Mouse (Mus musculus) neural tube, embryonic 14.5 days (tissue): Measurements from ENCODE around the gene Zc3hav1l. TPM values are rescaled to one million over a fixed set of nuclear protein-coding genes. Genes with fewer than 3 reads are reported as not detected.

Source experiments
- ATAC-seq: fragments of 200-750 bp; cut with Nextera tagmentation; 2 replicates; pipeline ENCODE4 v1.8.0; 2017; ENCODE audit warnings: low read depth, mild to moderate bottlenecking, moderate TSS enrichment, moderate library complexity
- H3K27ac ChIP-seq: fragments of 300-500 bp; sonication (generic); 2 replicates; pipeline ENCODE4 v1.5.1; 2014; ENCODE audit warnings: low read depth, mild to moderate bottlenecking, control low read depth, low read length, moderate library complexity, mixed read lengths
- H3K27me3 ChIP-seq: fragments of 300-500 bp; sonication (generic); 2 replicates; pipeline ENCODE4 v1.6.1; 2014; ENCODE audit warnings: low read length; ENCODE audit not compliant: control insufficient read depth, insufficient read depth
- H3K36me3 ChIP-seq: fragments of 300-500 bp; sonication (generic); 2 replicates; pipeline ENCODE4 v1.6.1; 2014; ENCODE audit warnings: low read length, mixed read lengths; ENCODE audit not compliant: control insufficient read depth, insufficient read depth
- H3K4me1 ChIP-seq: fragments of 300-500 bp; sonication (generic); 2 replicates; pipeline ENCODE4 v1.6.1; 2014; ENCODE audit warnings: low read length; ENCODE audit not compliant: control insufficient read depth, insufficient read depth
- H3K4me2 ChIP-seq: fragments of 300-500 bp; sonication (generic); 2 replicates; pipeline ENCODE4 v1.6.1; 2014; ENCODE audit warnings: mild to moderate bottlenecking, low read depth, low read length, control low read depth
- H3K4me3 ChIP-seq: fragments of 300-500 bp; sonication (generic); 2 replicates; pipeline ENCODE4 v1.5.1; 2014; ENCODE audit warnings: low read depth, low read length, control low read depth, mixed read lengths
- H3K9ac ChIP-seq: fragments of 300-500 bp; sonication (generic); replicated peaks from 2 replicates; pipeline ENCODE4 v1.6.1; 2014; ENCODE audit warnings: low read depth, mild to moderate bottlenecking, control low read depth, low read length, mixed read lengths
- H3K9me3 ChIP-seq: fragments of 300-500 bp; sonication (generic); 2 replicates; pipeline ENCODE4 v1.6.1; 2016; ENCODE audit warnings: low read length; ENCODE audit not compliant: control insufficient read depth
- WGBS: fragments of 180-500 bp; shearing (Covaris S2); extraction: QIAGEN DNeasy Blood & Tissue Kit; methylation state at CpG from one replicate; pipeline ENCODE4 v1.1.7; 2014; 5-methylcytosine and 5-hydroxymethylcytosine counted together
- polyA plus RNA-seq: library from polyadenylated mRNA; unstranded; fragments of >200 nt; fragmentation: Nextera tagmentation; extraction: Ambion mirVana; gene quantifications from 2 replicates; pipeline ENCODE4 v1.2.1, GENCODE M21; 2014

Zc3hav1l gene
- polyA plus RNA-seq, 1 experiment from 2014 or later = 7.6 TPM

- peak within 1 kb of the TSS; percentile 91 for H3K4me2 ChIP-seq
- H3K27me3 ChIP-seq = no peaks in the 10 kb centered on the region
- peak within 1 kb of the TSS; percentile 96 for H3K9ac ChIP-seq
- under 1% methylated on average over 81 of the region's 118 CpGs for WGBS
- no peaks in the 10 kb centered on the region for H3K36me3 ChIP-seq
- peaks cover 22% of the 10 kb centered on the region for H3K4me1 ChIP-seq
- peak; percentile 94 for ATAC-seq
- peak within 1 kb of the TSS; percentile 97 for H3K27ac ChIP-seq
- peak within 1 kb of the TSS; percentile 88 for H3K4me3 ChIP-seq
- H3K9me3 ChIP-seq = no peaks in the 10 kb centered on the region
Measured at GRCm38 (mm10) chr6:38253736-38254641, 45.1 kb downstream of the Zc3hav1l start, which contains the start of gene D630045J12Rik. TSS of gene D630045J12Rik (minus strand) at chr6:38254009.

- H3K27ac ChIP-seq = peak overlapping the region; percentile 97
- 2% methylated on average over 19 of the region's 19 CpGs for WGBS
- peak overlapping the region; percentile 96 for H3K9ac ChIP-seq
- ATAC-seq = peak; percentile 35
- no peaks in the 10 kb centered on the region for H3K9me3 ChIP-seq
- peak overlapping the region; percentile 88 for H3K4me3 ChIP-seq
- no peaks in the 10 kb centered on the region for H3K27me3 ChIP-seq
- H3K4me1 ChIP-seq = peaks cover 27% of the 10 kb centered on the region
- no peaks in the 10 kb centered on the region for H3K36me3 ChIP-seq
- H3K4me2 ChIP-seq = peak overlapping the region; percentile 91
Measured at GRCm38 (mm10) chr6:38252766-38253735, 46.0 kb downstream of the Zc3hav1l start.

- H3K4me1 ChIP-seq = peaks cover 29% of the 10 kb centered on the region
- WGBS = 63% methylated on average over 10 of the region's 10 CpGs
- H3K36me3 ChIP-seq = no peaks in the 10 kb centered on the region
- no peaks in the 10 kb centered on the region for H3K27me3 ChIP-seq
- peak overlapping the region; percentile 88 for H3K4me3 ChIP-seq
- peak overlapping the region; percentile 91 for H3K4me2 ChIP-seq
- H3K27ac ChIP-seq = peak overlapping the region; percentile 97
- ATAC-seq = no peak
- no peaks in the 10 kb centered on the region for H3K9me3 ChIP-seq
- H3K9ac ChIP-seq = peak overlapping the region; percentile 96
Measured at GRCm38 (mm10) chr6:38252139-38252538, 46.9 kb downstream of the Zc3hav1l start.

GRCm38 (mm10) chr6:38251464-38251863 lies 47.6 kb downstream of the Zc3hav1l start:
- peak overlapping the region; percentile 91 for H3K4me2 ChIP-seq
- no peaks in the 10 kb centered on the region for H3K9me3 ChIP-seq
- H3K27ac ChIP-seq = no peak overlapping the region
- H3K36me3 ChIP-seq = no peaks in the 10 kb centered on the region
- 61% methylated on average over 4 of the region's 4 CpGs for WGBS
- H3K9ac ChIP-seq = no peak overlapping the region
- peak overlapping the region; percentile 88; the same call in 1 of the 2 replicates for H3K4me3 ChIP-seq
- H3K27me3 ChIP-seq = no peaks in the 10 kb centered on the region
- ATAC-seq = no peak
- peaks cover 29% of the 10 kb centered on the region for H3K4me1 ChIP-seq

- Histone ChIP-seq H3K27me3 (no peaks in the 10 kb centered on the region), H3K4me1 (peaks cover 31% of the 10 kb centered on the region), H3K4me3 (no peak overlapping the region), H3K4me2 (no peak overlapping the region), H3K9me3 (no peaks in the 10 kb centered on the region), H3K36me3 (no peaks in the 10 kb centered on the region), H3K27ac (no peak overlapping the region), H3K9ac (no peak overlapping the region)
- WGBS = 85% methylated on average over 4 of the region's 4 CpGs
- no peak for ATAC-seq
Measured at GRCm38 (mm10) chr6:38247362-38247761, 51.7 kb downstream of the Zc3hav1l start.

- Histone ChIP-seq H3K27me3 (no peaks in the 10 kb centered on the region), H3K4me3 (no peak overlapping the region), H3K4me2 (no peak overlapping the region), H3K36me3 (no peaks in the 10 kb centered on the region), H3K9ac (no peak overlapping the region), H3K9me3 (no peaks in the 10 kb centered on the region), H3K27ac (no peak overlapping the region), H3K4me1 (peaks cover 22% of the 10 kb centered on the region; the same call in 1 of the 2 replicates)
- no peak for ATAC-seq
- WGBS = 89% methylated on average over 3 of the region's 3 CpGs
Measured at GRCm38 (mm10) chr6:38244806-38245205, 54.3 kb downstream of the Zc3hav1l start.

- Histone ChIP-seq H3K4me2 (no peak overlapping the region), H3K36me3 (no peaks in the 10 kb centered on the region), H3K9ac (no peak overlapping the region), H3K27ac (no peak overlapping the region), H3K4me3 (no peak overlapping the region), H3K27me3 (no peaks in the 10 kb centered on the region), H3K4me1 (peaks cover 19% of the 10 kb centered on the region; the same call in 1 of the 2 replicates), H3K9me3 (no peaks in the 10 kb centered on the region)
- ATAC-seq = no peak
- WGBS = 75% methylated on average over 3 of the region's 3 CpGs
Measured at GRCm38 (mm10) chr6:38244167-38244566, 54.9 kb downstream of the Zc3hav1l start.

- H3K9me3 ChIP-seq = no peaks in the 10 kb centered on the region
- WGBS = 85% methylated on average over 5 of the region's 5 CpGs
- H3K4me1 ChIP-seq = peaks cover 14% of the 10 kb centered on the region; the same call in 1 of the 2 replicates
Measured at GRCm38 (mm10) chr6:38242833-38243232, 56.2 kb downstream of the Zc3hav1l start.

More at GRCm38 (mm10) chr6:38242833-38243232, 56.2 kb downstream of the Zc3hav1l start:
- ATAC-seq = no peak
- no peak overlapping the region for H3K4me2 ChIP-seq
- H3K9ac ChIP-seq = no peak overlapping the region
- no peaks in the 10 kb centered on the region for H3K27me3 ChIP-seq
- H3K36me3 ChIP-seq = no peaks in the 10 kb centered on the region
- no peak overlapping the region for H3K27ac ChIP-seq
- H3K4me3 ChIP-seq = no peak overlapping the region
